In genomic region chr3:123322147-123322546, GRCm38 (mm10) we compare ENCODE assay signal across 8 mouse cellular contexts. TPM values are rescaled to one million over a fixed set of nuclear protein-coding genes. Genes with fewer than 3 reads are reported as not detected.
DNase-seq lines count a peak whose midpoint lies in the region; ATAC-seq and TF ChIP-seq lines count a peak whose summit lies in the region.

No protein-coding gene starts in this region.

- H3K9ac ChIP-seq in kidney, embryonic 15.5 days: no peak overlapping the region
- H3K9ac ChIP-seq in forebrain, embryonic 14.5 days (ENCODE audit: low read length): no peak overlapping the region

- no peaks in the 10 kb centered on the region for H3K27me3 ChIP-seq in kidney, adult 2 months (replicated peaks; ENCODE audit: control insufficient read depth, insufficient read depth, low read length)
- H3K27me3 ChIP-seq in kidney, embryonic 15.5 days: no peaks in the 10 kb centered on the region
- no peaks in the 10 kb centered on the region for H3K27me3 ChIP-seq in forebrain, embryonic 14.5 days (replicated peaks; ENCODE audit: control insufficient read depth, insufficient read depth, low read length)

- ATAC-seq in kidney, embryonic 15.5 days (replicated peaks; ENCODE audit: low FRiP score): no peak
- peak; percentile 54 for ATAC-seq in forebrain, embryonic 14.5 days

- no peak overlapping the region for H3K4me2 ChIP-seq in kidney, embryonic 15.5 days
- H3K4me2 ChIP-seq in forebrain, embryonic 14.5 days (ENCODE audit: low read length): no peak overlapping the region

- no peaks in the 10 kb centered on the region for H3K36me3 ChIP-seq in kidney, adult 2 months (ENCODE audit: control insufficient read depth, insufficient read depth, low read length)
- no peaks in the 10 kb centered on the region for H3K36me3 ChIP-seq in kidney, embryonic 15.5 days
- no peaks in the 10 kb centered on the region for H3K36me3 ChIP-seq in forebrain, embryonic 14.5 days (ENCODE audit: control insufficient read depth, insufficient read depth, low read length)

- no peaks in the 10 kb centered on the region for H3K9me3 ChIP-seq in kidney, embryonic 15.5 days (replicated peaks)
- no peaks in the 10 kb centered on the region for H3K9me3 ChIP-seq in forebrain, embryonic 14.5 days (replicated peaks; ENCODE audit: control insufficient read depth, low read length)

- TF ChIP-seq POLR2A in kidney, adult 2 months (IDR thresholded peaks at IDR 0.05; ENCODE audit: low read depth, low read length): no peak

- 52% methylated on average over 1 of the region's 1 CpGs for WGBS in kidney, adult 2 months
- 32% methylated on average over 1 of the region's 1 CpGs for WGBS in kidney, embryonic 15.5 days
- WGBS in forebrain, embryonic 14.5 days: 29% methylated on average over 1 of the region's 1 CpGs

- TF ChIP-seq CTCF in kidney, adult 2 months (conservative IDR thresholded peaks at IDR 0.05; ENCODE audit: insufficient read depth, insufficient read length, low read depth, low read length): no peak

- peak; percentile 61 for DNase-seq in kidney, adult 2 months
- peak; percentile 75 for DNase-seq in 416B (ENCODE audit: low read depth)
- peak; percentile 79 for DNase-seq in MN1 (ENCODE audit: low spot score)
- DNase-seq in forebrain, embryonic 14.5 days (ENCODE audit: low spot score): peak; percentile 80
- DNase-seq in lung, postnatal 25 days (ENCODE audit: low spot score): peak; percentile 64
- DNase-seq in adrenal gland, postnatal 25 days: no peak
- DNase-seq in spleen, postnatal 10 days (ENCODE audit: low spot score in 2 of 2): no peak

- no peaks in the 10 kb centered on the region for H3K4me1 ChIP-seq in kidney, adult 2 months (ENCODE audit: control insufficient read depth, insufficient read depth, low read length)
- H3K4me1 ChIP-seq in kidney, embryonic 15.5 days: peaks cover 5% of the 10 kb centered on the region
- H3K4me1 ChIP-seq in forebrain, embryonic 14.5 days (ENCODE audit: control insufficient read depth, insufficient read depth, low read length): no peaks in the 10 kb centered on the region

- no peak overlapping the region for H3K27ac ChIP-seq in kidney, adult 2 months (ENCODE audit: insufficient read depth, low read depth, low read length)
- no peak overlapping the region for H3K27ac ChIP-seq in kidney, embryonic 15.5 days
- H3K27ac ChIP-seq in forebrain, embryonic 14.5 days (ENCODE audit: low read depth, low read length): no peak overlapping the region

- no peak overlapping the region for H3K4me3 ChIP-seq in kidney, adult 2 months (ENCODE audit: insufficient read depth, low read depth, low read length)
- no peak overlapping the region for H3K4me3 ChIP-seq in kidney, embryonic 15.5 days (replicated peaks)
- no peak overlapping the region for H3K4me3 ChIP-seq in forebrain, embryonic 14.5 days (ENCODE audit: low read depth, low read length)

RNA-seq across cellular contexts. Expression of gene Sec24d, which starts 54.9 kb away (rescaled TPM):
- 20.8 and 21.1 TPM in 2 replicates for polyA plus RNA-seq in kidney, adult 2 months (2012; rRNA removed)
- 68.5 and 72.6 TPM in 2 replicates for polyA plus RNA-seq in kidney, embryonic 15.5 days (2015; fragmentation: Nextera tagmentation; extraction: Ambion mirVana)
- polyA plus RNA-seq in forebrain, embryonic 14.5 days (2014; fragmentation: Nextera tagmentation; extraction: Ambion mirVana): 16.8 and 19.6 TPM in 2 replicates
- 140 and 169 TPM in 2 replicates for total RNA-seq in adrenal gland, postnatal 25 days (2021)

Comparison
In these comparisons a context has a peak if more than half of its experiments do, and no peak if none do; other contexts are left out.
1. DNase-seq: peak in kidney, adult 2 months (single experiment), 416B (single experiment), MN1 (single experiment), forebrain, embryonic 14.5 days (single experiment) and lung, postnatal 25 days (single experiment); none in adrenal gland, postnatal 25 days (single experiment) and spleen, postnatal 10 days (0 of 2).